Mouse (Mus musculus): ENCODE data around the gene Efl1.

DNA sequence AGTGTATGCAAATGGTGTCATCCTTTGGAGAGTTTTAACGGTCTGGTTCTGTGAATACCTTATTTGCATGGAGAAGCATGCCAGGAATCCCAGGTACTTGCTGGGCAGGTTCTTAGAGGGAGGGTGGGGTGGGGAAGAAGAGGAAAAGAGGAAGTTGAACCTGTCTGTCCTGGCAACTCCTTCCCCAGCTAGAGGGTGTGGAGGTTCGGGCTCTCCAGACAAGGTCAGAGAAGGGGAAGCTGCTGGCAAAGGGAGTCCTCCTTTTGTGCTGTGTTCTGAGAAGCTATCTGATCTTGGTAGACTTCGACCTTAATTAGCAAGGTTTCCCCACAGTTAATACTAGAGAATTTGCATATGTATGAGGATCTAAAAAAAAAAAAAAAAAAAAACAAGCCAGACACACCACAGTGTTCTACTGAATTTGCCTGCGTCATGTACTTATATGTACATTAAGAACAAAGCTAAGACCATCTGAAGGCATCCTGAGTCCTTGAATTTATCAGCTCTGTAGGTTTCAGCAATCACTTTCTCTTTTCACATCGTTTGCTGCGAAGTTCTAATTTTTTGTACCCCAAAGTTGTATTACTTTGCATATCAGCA, 137.0 kb downstream of the Efl1 start:
- TF ChIP-seq CTCF (conservative IDR thresholded peaks at IDR 0.05; ENCODE audit: low read length) (no peak), NANOG (IDR thresholded peaks at IDR 0.05; ENCODE audit: borderline replicate concordance, low read length) (no peak)
